Mouse (Mus musculus): ENCODE measurements around the gene Gm17584.
"Not testable (repeated sequence)": the region's sequence is repeated elsewhere in the genome, so short reads cannot be mapped to it uniquely, and the experiment has no call there.

The Gm17584 gene

GRCm38 (mm10) chrX:124500263-124500662 is at the start of gene Gm17584:
TSS of gene Gm17584 (plus strand) at chrX:124500563.
- not testable (repeated sequence) for DNase-seq (ENCODE audit: low spot score)
